Mouse (Mus musculus): ENCODE measurements around the gene Npb.
A peak's percentile ranks its signal among the peaks of the same experiment; 100 is the strongest.
"Not testable (repeated sequence)": the region's sequence is repeated elsewhere in the genome, so short reads cannot be mapped to it uniquely, and the experiment has no call there.

The Npb gene

DNA sequence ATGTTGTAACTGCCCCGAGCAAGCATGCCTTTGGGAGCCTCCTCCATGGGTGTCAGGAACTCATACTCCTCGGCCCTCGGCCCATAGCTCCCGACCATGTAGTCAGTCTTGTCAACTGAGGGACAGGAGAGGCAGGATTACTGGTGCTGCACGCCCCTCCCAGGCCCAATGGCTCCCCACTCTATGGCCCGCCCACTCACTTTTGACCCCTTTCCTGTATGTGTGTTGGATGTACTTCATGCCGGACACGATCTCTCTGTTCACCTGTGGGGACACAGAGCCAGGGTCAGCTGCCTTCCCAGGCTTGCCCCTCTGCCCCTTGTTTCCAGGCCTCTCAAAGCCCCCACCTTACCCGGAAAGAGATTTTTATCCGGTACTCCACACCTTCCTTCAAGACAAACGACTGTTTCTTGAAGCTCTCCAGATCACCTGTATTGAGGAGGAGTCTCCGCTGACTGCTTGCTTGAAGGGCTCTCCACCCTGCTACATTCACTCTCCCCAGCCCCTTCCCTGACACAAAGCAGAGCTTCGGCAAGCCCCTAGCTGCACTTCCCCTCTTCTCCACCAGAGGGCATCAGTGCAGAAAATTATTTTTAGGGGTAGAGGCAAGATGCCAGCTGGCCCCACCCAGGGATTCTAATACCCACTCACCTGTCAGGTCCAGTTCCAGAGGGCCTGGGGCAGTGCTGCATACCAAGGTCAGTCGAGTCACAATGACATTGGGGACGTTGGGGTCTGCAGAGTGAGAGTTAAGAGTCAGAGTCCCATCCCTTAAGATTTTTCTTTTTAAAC is 28.8 kb upstream of the Npb start:
- peak; percentile 83 to 86 for DNase-seq (ENCODE audit: low read depth in 2 of 2, low spot score in 2 of 2)

DNA sequence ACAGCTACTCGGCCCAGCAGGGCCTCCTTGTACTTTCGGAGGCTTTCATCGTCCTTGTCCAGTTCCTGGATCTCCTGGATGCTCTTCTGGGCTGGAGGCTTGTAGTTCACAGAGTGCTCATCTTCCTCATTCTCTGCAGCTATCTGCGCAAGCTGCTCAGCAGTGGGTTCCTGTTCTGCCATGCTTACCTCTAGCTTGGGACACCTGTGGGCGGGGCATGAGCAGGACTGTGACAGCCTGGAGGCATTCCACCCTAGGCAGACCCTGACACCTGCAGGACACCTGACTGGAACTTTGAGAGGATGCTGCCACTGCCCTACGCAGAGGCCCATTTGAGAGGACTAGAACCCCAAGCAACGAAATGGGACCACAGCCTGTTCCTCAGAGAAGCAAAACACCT is 28.1 kb upstream of the Npb start:
- no peak for DNase-seq (ENCODE audit: low read depth in 2 of 2, low spot score in 2 of 2)

DNA sequence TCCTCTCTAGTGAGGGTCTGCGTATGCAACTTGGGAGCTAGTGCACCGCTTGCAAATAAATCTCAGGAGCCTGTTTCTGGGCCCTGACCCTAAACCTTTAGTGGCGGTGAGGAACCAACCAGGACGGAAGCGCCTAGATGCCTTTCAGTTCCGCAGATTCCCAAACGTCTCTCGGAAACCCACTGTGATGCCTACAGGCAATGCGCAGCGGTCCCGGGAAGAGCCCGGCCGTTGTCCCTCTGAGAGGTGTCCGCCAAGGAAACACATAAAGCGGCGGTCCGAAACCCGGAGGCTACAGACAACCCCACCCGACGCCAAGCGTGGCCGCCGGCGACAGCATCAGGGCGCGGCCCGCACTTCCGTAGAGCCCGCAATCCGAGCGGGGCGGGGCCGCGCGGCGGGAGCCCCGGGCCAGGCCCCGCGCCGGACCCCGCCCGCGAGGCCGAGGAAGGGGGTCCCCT is 27.4 kb upstream of the Npb start:
- no peak for DNase-seq (ENCODE audit: low read depth in 2 of 2, low spot score in 2 of 2)

- peak; percentile 84 for DNase-seq (ENCODE audit: low read depth in 2 of 2, low spot score in 2 of 2)
These were observed 26.6 kb upstream of the Npb start, which contains the start of gene Arhgdia for GRCm38 (mm10) chr11:120581490-120582267. Arhgdia (minus strand) TSS chr11:120581624.

DNA sequence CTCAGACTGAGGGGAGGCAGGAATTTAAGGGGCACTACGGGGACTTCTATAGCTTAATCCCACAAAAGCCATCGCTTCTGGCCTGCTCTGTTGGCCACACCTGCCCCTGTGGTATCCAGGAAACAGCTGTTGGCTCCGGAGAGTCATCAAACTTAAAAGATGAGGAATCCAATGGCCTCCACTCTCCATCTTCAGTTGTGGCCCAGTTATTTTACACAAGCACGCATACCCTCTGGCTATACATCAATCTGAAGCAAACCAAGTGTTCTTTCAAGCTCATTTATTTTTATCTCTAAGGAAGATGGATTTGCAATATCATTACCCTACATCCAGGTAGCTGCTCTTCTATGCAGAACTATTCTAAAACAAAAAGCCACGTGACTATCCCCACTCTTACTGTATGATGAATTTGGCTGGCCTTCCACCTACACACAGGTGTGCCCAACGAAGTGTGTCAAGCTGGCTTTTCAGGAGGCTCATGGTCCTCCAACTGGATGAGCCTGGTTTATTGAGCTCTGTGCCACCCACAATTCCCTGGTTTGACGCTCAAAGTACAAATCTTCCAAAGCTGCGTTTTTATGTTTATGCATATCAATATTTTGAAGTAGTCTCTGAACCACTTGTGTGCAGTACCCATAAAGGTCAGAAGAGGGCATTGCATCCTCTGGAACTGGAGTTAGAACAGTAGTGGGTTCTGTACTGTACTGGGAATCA is 25.9 kb upstream of the Npb start:
- DNase-seq (ENCODE audit: low read depth in 2 of 2, low spot score in 2 of 2): peak; percentile 60 to 67

DNA sequence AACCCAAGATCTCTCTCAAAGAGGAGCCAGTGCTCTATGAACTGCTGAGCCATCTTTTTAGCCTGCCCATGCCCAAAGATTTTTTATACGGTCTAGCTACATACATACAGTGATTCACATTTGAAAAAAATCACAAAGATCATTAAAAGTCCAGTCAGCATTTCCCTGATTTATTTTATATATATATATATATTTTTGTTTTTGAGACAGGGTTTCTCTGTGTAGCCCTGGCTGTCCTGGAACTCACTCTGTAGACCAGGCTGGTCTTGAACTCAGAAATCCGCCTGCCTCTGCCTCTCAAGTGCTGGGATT is 25.3 kb upstream of the Npb start:
- DNase-seq (ENCODE audit: low read depth in 2 of 2, low spot score in 2 of 2): not testable (repeated sequence)

- DNase-seq (ENCODE audit: low read depth in 2 of 2, low spot score in 2 of 2): no peak
These were observed 24.3 kb upstream of the Npb start for GRCm38 (mm10) chr11:120583937-120584336.

DNA sequence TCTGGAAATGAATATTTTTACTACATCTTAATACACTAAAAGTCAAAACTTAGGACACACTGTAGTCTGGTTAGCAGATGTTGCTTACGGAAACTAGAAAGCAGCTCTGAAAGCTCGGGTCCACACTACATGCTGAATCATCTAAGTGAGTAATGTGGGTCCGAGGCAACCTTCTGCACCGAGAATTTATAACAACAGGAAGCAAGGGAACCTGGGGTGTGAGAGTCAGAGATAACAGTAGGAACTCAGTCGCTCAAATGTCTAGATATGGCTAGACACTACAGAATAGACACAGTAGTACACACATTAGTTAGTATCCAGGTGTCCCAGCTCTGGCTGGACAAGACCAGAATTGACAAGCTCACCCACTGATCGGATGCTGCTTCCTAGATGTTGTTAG is 19.7 kb upstream of the Npb start:
- no peak for DNase-seq (ENCODE audit: low read depth in 2 of 2, low spot score in 2 of 2)

DNA sequence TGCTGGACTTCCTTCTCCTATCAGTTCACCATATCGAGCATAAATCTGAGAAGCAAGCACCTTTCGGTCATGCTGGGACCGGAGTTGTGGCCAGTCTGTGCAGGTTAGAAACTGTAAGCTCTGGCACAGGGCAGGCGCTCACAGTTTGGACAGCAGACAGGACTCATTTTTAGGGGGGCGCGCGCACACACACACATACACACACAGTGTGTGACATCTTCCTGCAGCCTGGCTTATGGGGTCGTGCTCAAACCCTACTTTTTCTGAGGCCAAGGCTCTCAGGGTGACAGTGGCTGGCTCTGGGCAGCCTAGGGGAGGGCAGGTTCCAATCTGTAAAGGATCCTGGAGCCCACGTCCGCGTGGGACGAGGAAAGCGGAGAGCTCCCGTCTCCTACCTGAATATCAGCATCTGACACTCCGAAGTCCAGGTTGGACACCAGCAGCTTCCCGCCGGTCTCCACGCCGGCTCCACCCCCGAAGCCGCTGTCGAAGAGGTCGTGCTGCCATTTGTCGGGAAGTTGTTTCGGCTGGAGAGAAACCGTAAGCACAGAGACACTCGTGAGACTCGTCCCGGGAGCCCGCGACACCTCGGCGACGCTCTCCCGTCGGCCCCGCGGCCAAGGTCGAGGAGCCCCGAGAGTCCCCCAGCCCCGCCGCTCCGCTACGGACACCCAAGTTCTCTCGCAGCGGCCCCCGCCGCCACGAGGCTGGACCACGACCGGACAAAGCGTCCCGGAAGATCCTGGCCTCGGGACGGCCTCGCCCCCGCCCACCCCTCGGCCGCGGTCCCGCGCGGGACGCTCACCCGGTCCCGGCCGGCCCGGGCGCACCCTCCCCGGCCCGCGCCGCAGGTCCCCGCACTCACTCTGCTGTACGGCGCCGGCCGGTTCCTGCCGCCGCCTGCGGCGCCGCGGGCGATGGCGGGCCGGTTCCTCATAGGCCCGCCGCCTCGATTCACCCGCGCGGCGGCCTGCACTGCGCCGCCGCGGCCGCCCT is 10.7 kb upstream of the Npb start:
- no peak for DNase-seq (ENCODE audit: low read depth in 2 of 2, low spot score in 2 of 2)

- peak; percentile 86 to 87 for DNase-seq (ENCODE audit: low read depth in 2 of 2, low spot score in 2 of 2)
These were observed 9.8 kb upstream of the Npb start, which contains the start of the genes Alyref and Anapc11 for GRCm38 (mm10) chr11:120598283-120598989. Alyref (minus strand) TSS chr11:120598365. Anapc11 (plus strand) TSS chr11:120598421.

GRCm38 (mm10) chr11:120598990-120599549 is 9.2 kb upstream of the Npb start:
- DNase-seq (ENCODE audit: low read depth in 2 of 2, low spot score in 2 of 2): no peak

DNA sequence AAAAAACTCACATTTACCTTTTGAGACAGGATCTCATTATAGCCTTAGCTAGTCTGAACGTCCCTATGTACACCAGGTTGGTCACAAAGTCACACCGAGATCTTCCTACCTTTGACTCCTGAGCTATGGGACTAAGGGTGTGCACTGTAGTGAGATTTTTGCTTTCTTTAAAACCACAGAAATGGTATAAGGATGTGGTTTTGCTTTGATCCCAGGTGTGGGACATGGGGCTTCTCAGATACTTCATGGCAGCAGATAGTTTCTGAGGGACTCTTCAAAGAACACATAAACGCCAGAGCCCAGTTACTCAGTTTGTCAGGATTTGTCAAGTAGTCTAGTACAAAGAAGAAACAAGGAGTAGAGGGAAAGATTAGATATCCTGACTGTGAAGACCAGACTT is 7.6 kb upstream of the Npb start:
- peak in 1 of 2 experiments; percentile 48 for DNase-seq (ENCODE audit: low read depth in 2 of 2, low spot score in 2 of 2)

DNA sequence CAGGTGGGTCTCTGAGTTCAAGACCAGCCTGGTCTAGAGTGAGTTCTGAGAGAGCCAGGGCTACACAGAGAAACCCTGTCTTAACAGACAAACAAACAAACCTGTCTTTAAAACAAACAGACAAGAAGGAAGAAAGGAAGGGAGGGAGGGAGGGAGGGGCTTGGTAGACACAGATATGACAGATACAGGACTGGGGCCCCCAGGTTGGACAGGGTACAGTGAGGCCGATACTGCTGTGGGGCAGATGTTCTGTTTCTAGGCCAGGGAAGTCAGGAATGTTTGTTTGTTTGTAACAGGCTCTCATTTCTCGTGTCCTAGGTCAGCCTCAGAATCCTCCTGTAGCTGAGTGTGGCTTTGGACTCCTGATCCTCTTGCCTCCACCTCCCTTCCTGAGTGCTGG is 4.7 kb upstream of the Npb start:
- DNase-seq (ENCODE audit: low read depth in 2 of 2, low spot score in 2 of 2): no peak

GRCm38 (mm10) chr11:120605667-120606066 is 2.6 kb upstream of the Npb start:
- DNase-seq (ENCODE audit: low read depth in 2 of 2, low spot score in 2 of 2): no peak

GRCm38 (mm10) chr11:120606764-120607163 is 1.5 kb upstream of the Npb start:
- DNase-seq (ENCODE audit: low read depth in 2 of 2, low spot score in 2 of 2): no peak

DNA sequence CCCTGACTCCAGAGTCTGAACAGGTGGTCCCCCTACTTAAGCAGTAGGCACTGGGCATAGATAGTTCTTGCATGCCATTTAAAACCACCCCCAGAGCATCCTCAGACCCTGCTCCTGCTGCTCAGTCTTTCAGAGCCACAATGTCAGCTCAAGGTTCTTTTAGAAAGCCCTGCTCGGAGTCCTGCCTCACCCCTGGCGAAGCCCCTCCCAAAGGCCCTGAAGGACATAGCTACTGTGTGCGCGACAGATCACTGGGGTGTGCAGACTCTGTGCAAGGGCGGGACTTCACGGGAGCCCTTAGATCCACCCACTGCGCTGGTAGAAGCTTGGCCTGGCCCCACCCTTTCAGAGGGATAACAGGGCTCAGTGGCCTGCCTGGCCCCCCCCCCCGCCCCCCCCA is 973 bp downstream of the Npb start:
- no peak for DNase-seq (ENCODE audit: low read depth in 2 of 2, low spot score in 2 of 2)

DNA sequence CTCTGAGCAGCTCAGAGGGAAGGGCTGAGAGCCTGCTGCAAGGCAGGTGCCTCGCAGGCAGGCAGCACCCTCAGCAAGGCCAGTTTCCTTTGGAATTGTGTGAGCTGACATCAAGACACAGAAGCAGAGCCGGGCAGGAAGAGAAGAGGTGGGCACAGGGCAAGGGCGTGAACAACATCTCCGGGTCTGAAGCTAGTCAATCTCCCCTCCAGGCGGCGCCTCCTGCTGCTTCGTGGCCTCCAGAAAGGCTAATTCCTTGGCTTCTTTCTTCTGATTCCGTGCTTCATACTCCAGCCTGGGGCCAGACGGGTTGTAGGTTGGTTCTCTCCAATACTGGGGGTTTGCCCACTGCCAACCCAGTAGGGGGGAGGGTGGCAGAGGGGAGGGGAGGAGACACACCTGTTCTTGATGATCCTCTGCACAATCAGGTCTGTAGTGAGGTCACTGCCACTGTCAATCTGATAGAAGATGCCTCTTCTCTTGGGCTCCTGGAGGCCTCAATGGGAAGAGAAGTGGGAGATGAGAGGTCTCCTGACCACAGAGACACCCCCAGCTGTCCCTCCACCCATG is 2.3 kb downstream of the Npb start:
- no peak for DNase-seq (ENCODE audit: low read depth in 2 of 2, low spot score in 2 of 2)

DNA sequence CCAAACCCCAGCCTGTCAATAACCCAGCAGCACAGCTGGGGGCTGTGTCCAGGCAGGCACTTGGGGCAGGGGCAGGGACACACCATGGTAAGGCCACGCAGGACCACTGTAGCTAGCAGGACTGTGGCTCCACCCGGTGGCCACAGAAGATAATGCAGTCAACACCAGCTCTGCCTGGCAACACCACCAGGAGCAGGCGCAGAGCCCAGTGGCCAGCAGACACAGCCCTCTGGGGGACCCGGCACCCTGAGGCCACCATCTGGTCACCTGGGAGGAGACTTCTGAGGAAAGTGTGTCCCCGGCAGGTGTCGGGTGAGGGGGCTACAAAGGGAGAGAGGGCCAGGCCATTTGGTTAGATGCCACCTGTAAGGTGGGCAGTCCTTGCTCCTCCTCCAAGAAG is 4.5 kb downstream of the Npb start:
- peak; percentile 75 to 79 for DNase-seq (ENCODE audit: low read depth in 2 of 2, low spot score in 2 of 2)

- no peak for DNase-seq (ENCODE audit: low read depth in 2 of 2, low spot score in 2 of 2)
These were observed 5.2 kb downstream of the Npb start for GRCm38 (mm10) chr11:120613481-120613972.
